Mouse (Mus musculus) kidney, adult 2 months (tissue): Measurements from ENCODE around the gene Gm49425.

Experiments used
- CTCF ChIP-seq: fragments of 200-500 bp; conservative IDR thresholded peaks from 2 replicates; pipeline ENCODE4 v1.5.1; 2011; ENCODE audit warnings: low read depth, mild to moderate bottlenecking, control low read depth, low read length, moderate library complexity, mixed read lengths; ENCODE audit not compliant: insufficient read depth, insufficient read length
- POLR2A ChIP-seq: fragments of 200-500 bp; IDR thresholded peaks from one replicate; pipeline ENCODE4 v1.6.1; 2011; ENCODE audit warnings: low read depth, low read length, control low read depth

GRCm38 (mm10) chr15:101508247-101508646 lies 8.8 kb downstream of the Gm49425 start:
- TF ChIP-seq CTCF (no peak), POLR2A (no peak)
